10 mouse cellular contexts compared by ENCODE assay signal in the genomic region with DNA sequence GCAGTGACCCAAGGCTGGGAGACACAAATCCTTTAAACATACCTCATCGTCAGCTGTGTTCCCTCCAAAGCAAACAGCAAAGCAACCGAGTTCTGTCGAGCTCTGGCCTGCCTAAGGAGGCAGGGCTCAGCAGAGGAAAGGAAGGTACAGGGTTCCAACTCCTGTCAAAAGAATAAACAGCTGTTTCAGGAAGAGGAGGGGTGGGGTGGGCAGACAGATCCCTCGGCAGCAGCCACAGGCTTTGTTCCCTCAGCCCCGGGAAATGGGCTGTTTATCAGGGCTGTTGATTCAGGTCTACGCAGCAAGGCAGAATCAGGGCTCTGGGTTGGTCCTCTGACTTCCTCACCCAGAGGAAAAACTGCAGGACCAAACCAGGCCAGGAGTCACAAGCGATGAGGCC. TPM values are rescaled to one million over a fixed set of nuclear protein-coding genes. Genes with fewer than 3 reads are reported as not detected.
DNase-seq lines count a peak whose midpoint lies in the region; ATAC-seq lines count a peak whose summit lies in the region.
"Had no signal": no experiment of that assay in that cellular context is flagged by ENCODE, and none has a peak within 500 bp of the region (broad histone marks: within the 10 kb centered on the region; RNA-seq: fewer than 3 reads in every experiment).

No protein-coding gene starts in this region.

- H3K9ac ChIP-seq in heart, embryonic 12.5 days = peak overlapping the region; percentile 56; the same call in 1 of the 2 replicates

- H3K27ac ChIP-seq in heart, embryonic 12.5 days (ENCODE audit: poor library complexity, severe bottlenecking) = peak overlapping the region; percentile 60

- 24% methylated on average over 7 of the region's 7 CpGs for WGBS in heart, embryonic 12.5 days

- peak overlapping the region; percentile 62 for H3K4me2 ChIP-seq in heart, embryonic 12.5 days

- no peaks in the 10 kb centered on the region for H3K9me3 ChIP-seq in heart, embryonic 12.5 days (replicated peaks)

- no peaks in the 10 kb centered on the region for H3K27me3 ChIP-seq in heart, embryonic 12.5 days (replicated peaks)

- H3K4me3 ChIP-seq in heart, embryonic 12.5 days = peak overlapping the region; percentile 29

- H3K4me1 ChIP-seq in heart, embryonic 12.5 days (replicated peaks) = peaks cover 58% of the 10 kb centered on the region

- peak; percentile 69; the same call in 1 of the 2 replicates for ATAC-seq in heart, embryonic 12.5 days (ENCODE audit: insufficient number of reproducible peaks, low FRiP score)
- ATAC-seq in megakaryocyte-erythroid progenitor cell, adult 5-6 weeks (replicated peaks; ENCODE audit: low FRiP score, low TSS enrichment, poor library complexity, severe bottlenecking) = peak; percentile 19; the same call in 1 of the 2 replicates
- ATAC-seq in frontal cortex, adult (ENCODE audit: low TSS enrichment) = no peak

- intact Hi-C loops in gastrocnemius, postnatal 36 days (cut with DNase I) = no loop called here

- peak; percentile 17 for DNase-seq in adrenal gland, postnatal 10 days
- no peak for DNase-seq in adrenal gland, adult 18-20 months (ENCODE audit: low spot score in 2 of 2)
- peak; percentile 57 for DNase-seq in kidney, postnatal 10 days
- no peak for DNase-seq in gastrocnemius, postnatal 36 days
- no peak for DNase-seq in layer of hippocampus, adult 18-20 months (ENCODE audit: low spot score in 2 of 2)
- DNase-seq: thymus, postnatal 36 days had no signal

- H3K36me3 ChIP-seq in heart, embryonic 12.5 days = peaks cover 7% of the 10 kb centered on the region; the same call in 1 of the 2 replicates

RNA-seq across cellular contexts. Expression of gene Ggta1, which starts 30.6 kb away (rescaled TPM):
- 10 to 100 TPM; 15.1 to 16.5 TPM for total RNA-seq in adrenal gland, postnatal 10 days (2021)
- total RNA-seq in adrenal gland, adult 18-20 months (2021) = 1 to 10 TPM; 9.4 to 9.8 TPM
- polyA plus RNA-seq in heart, embryonic 12.5 days (2016; fragmentation: Nextera tagmentation; extraction: Ambion mirVana) = 46.5 and 47.1 TPM in 2 replicates
- 8.4 and 13.4 TPM in 2 replicates for total RNA-seq in megakaryocyte-erythroid progenitor cell, adult 5-6 weeks (2014; fragmentation: Nextera tagmentation)
- total RNA-seq in megakaryocyte-erythroid progenitor cell, adult 5-6 weeks (2017) = 12.5 and 18.7 TPM in 2 replicates
- 1 to 10 TPM; 5.9 to 8.8 TPM for total RNA-seq in gastrocnemius, postnatal 36 days (2021)
- 1 to 10 TPM; 2.6 to 4.3 TPM for total RNA-seq in layer of hippocampus, adult 18-20 months (2021)

RNA-seq across cellular contexts. Expression of gene 4930402F06Rik, which starts 35.5 kb away (rescaled TPM):
- not detected for total RNA-seq in adrenal gland, postnatal 10 days (2021)
- not detected for total RNA-seq in adrenal gland, adult 18-20 months (2021)
- polyA plus RNA-seq in heart, embryonic 12.5 days (2016; fragmentation: Nextera tagmentation; extraction: Ambion mirVana) = not detected in 2 replicates
- total RNA-seq in megakaryocyte-erythroid progenitor cell, adult 5-6 weeks (2014; fragmentation: Nextera tagmentation) = not detected in 2 replicates
- not detected in 2 replicates for total RNA-seq in megakaryocyte-erythroid progenitor cell, adult 5-6 weeks (2017)
- total RNA-seq in gastrocnemius, postnatal 36 days (2021) = not detected
- not detected for total RNA-seq in layer of hippocampus, adult 18-20 months (2021)
- polyA plus RNA-seq: limb, embryonic 11.5 days had no signal

Comparison
In these comparisons a context has a peak if more than half of its experiments do, and no peak if none do; other contexts are left out.
1. DNase-seq: peak in adrenal gland, postnatal 10 days (single experiment) and kidney, postnatal 10 days (single experiment); none in adrenal gland, adult 18-20 months (0 of 2), gastrocnemius, postnatal 36 days (0 of 2) and layer of hippocampus, adult 18-20 months (0 of 2).